Mouse (Mus musculus) embryo, embryonic 11.5 days (tissue): ENCODE results near the gene Ncln.
A peak's percentile ranks its signal among the peaks of the same experiment; 100 is the strongest.

ENCODE experiments used
- DNase-seq: peaks from one replicate; pipeline ENCODE4 v3.0.0-alpha.2; 2012; ENCODE audit warnings: low read depth, low spot score

Ncln gene

DNA sequence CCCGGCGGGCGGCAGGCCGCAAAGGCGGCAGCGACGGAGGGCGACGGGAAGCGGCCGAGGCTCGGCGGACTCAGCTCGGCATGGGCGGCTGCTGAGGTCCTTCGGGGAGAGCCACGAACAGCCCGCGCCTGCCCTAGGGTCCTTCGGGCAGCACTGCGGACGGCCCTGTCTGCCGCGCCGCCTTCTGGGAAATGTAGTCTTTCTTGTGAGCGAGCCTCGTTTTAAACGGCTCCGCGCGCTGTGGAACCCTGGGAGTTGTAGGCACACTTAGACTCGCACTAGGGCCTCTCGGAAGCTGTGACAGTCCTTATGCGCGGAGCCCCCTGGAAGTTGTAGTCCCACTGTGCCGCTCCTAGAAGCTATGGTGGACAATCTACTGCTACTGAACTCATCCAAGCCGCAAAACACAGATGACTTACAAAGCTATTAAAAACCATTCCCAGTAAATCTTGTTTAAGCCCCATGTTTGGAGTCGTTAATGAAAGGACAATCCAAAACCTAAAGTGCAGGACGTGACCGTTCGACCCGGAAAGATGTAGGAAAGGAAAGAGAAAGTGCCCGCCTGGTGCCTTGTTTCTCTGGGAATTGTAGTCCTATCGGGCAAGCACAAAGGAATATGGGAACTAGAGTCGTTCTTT is at the start of gene Ncln:
TSS of gene Ncln (minus strand) at position 129 of the 638 bp plus-strand sequence.
- peak; percentile 98 for DNase-seq

DNA sequence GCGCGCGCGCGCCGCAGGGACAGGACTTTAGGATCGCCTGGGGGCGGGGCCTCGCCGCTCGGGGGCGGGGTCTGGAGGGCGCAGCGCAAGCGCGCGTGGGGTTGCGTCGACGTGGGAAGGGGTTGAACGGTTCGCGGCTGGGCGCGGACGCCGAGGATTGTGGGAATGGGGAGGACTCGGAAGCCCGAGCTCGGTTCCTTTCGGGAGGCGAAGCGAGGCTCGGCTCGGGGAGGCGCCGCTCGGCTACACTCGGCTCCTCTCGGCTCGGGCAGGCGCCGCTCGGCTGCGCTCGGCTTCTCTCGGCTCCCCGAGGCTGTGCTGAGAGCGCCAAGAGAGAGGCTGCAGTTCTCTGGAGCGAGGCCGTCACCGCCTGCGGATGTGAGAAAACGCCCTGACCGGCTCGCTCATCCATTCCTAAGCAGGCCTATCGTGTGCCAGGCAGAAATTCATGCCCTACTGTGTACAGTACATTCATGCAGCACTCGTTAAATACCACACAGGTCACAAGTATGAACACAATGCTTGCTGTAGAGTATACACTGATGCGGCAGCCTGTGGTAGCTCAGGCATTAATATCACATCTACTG is 49.1 kb upstream of the Ncln start, which contains the start of gene Gna11:
TSS of gene Gna11 (minus strand) at position 30 of the 587 bp plus-strand sequence.
- peak; percentile 99 for DNase-seq

DNA sequence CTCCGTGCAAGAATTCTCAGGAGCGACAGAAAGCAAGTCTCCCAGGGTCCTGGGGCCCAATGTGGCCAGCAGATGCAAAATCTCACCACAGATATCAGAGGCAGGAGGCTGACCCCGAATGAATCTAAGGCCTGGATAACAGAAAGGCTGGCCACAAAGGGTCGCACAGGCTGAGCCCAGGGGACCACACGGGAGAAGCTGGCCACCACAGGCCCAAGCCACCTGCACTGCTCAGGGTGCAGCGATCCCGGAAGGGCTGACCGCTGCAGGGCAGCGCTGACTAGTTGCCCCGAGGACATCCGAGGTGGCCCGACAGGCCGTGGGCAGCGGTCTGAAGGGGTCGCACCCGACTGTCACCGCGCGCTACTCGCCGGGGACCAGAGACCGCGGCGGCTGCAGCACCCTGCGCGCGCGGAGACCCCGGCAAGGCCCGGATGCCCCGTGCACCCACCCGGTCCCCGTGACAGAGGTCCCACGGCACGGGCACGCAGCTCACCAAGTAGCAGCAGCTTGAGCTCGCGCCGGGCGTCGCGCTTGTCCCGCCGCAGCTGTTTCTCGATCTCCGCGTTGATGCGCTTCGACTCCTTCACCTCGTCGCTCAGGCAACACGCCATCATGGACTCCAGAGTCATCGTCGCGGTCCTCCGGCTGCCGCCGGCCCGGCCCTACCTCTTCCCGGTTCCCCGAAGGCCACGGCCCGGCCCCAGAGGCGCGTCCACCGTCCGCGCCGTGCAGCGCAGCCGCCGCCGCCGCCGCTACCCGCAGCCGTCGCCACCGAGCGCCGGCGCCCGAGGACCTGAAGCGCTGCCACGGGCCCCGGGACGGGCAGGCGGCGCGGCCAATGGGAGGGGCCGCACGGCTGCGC is 48.3 kb upstream of the Ncln start:
- no peak for DNase-seq

DNA sequence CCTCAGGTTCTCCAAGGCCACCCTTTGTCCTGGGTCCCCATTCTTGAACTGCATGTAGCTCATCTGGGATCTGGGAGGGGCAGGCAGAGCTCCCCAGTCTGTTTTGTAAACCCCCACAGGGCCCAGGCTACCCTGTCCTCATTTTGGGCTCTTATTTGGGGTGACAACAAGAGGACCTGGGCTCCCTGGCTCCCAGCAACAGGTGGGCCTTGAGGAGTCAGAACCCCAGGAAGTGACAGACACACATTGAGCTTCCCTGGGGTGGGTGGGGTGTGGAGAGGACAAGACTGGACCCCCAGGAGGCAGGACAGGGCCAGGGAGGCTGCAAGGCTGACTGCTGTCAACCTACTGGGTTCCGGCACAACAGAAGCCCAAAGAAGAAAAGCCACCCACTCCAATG is 47.4 kb upstream of the Ncln start:
- DNase-seq: no peak

DNA sequence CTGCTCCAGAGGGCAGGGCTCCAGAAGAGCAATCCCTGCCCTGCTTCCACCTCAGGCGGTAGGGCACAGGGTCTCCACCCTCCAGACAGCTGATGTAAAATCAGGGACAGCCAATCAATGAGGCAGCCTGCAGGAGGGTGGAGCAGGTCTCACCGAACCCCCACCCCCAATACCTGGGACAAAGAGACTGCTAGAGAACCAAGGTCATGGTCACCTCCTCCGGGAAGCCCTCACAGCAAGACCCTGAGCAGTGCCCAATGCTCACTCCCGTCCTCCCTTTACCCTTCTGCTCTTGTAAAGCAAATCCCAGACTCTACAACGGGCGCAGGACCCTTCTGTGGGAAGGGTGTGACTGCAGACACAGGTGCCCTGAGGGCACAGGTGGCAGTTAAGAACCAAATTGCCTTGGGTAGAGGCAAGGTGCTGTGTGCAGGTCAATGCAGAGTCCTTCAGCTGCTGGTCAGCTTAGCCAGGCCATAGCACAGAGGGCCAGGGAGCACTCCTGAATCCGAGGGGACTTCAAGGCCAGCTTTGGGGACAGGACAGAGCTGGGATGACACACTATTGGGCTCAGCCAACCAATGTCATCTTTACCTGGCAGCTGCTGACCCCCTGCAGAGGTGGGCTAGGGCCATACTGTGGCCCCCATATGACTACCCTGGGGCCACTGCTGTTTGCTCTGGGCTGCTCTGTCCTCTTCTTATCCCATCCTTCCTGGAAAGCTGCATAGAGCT is 46.7 kb upstream of the Ncln start:
- no peak for DNase-seq

DNA sequence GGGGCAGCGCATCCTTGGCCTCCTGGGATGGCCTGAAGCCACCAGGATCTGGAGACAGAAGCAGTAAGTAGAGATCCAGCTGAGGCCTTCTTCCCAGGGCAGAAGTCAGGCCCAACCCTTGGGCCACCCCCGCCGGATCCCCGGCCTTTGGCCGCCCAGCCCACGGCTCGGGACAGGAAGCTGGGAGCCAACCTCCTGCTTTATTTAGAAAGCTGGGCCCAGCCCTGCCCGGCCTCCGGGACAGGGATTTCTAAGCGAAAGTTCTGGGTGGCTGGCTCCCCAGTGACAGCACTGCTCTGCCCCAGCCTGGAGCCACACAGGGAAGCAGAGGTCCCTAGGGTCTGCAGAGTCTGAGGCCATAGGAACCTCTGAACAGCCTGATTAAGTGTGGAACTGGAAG is 45.6 kb upstream of the Ncln start:
- no peak for DNase-seq

DNA sequence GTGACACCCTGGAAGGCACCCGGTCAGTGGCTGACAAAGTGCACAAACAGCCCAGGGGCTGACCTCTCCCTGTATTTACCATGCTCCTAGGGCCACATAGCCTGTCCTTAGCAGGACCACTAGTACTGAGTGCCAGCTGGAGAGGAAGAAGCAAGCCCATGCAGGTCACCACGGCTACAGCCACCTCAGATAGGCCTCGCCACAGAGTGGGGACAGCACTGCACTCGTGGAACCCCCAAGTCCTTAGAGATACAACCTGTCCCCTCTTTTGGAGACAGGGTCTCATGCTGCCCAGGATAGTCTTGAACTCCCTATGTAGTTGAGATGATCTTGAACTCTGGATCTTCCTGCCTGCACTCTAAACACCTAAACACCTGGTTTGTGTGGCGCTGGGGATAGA is 45.2 kb upstream of the Ncln start:
- DNase-seq: no peak

DNA sequence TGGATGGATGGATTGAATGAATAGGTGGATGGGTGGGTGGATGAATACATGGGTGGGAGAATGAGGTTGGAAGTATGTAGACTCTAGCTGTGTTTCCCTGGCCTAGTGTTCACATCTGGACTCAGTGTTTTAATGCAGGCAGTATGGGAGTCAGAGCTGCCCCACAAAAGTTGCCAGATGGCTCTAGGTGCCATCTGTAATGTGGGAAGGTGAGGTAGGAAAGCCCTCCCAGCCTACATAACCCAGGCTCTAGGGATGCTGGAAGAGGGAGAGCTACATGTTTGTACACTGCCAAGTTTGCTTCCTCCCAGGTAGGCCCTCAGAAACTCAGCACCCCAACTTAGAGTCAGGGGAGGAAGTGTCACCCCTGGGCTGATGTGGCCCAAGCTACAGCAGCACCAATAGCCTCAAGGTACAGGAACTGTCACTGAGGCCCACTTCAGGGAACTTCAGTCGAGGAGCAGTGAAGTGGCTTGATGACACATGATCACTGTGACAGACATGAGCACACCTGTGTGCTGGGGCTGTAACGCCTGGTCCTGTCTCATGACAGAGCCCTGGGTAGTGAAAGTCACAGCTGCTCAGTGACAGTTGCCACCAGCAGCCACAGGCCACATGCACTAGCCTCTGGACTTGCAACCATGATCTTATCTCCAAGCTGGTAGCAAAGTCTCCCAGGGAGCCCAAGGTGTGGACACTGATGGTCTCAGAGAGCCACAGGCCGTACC is 42.3 kb upstream of the Ncln start:
- DNase-seq: no peak

DNA sequence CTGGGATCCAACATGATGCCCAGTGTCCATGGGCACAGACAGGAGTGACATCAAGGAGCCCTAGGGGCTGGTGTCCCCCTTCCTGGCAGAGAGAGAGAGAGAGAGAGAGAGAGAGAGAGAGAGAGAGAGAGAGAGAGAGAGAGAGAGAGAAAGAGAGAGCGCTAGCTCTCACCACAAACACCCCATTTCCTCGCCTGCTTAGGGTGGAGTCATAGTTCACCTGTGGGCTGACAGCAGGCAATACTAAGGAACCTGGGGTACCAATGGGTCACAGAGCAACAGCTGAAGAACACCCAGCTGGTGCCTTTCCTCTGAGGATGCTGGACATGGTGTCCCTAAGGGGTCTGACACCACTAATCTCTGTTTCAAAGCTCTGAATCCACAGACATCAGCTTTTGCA is 41.2 kb upstream of the Ncln start:
- DNase-seq: no peak

DNA sequence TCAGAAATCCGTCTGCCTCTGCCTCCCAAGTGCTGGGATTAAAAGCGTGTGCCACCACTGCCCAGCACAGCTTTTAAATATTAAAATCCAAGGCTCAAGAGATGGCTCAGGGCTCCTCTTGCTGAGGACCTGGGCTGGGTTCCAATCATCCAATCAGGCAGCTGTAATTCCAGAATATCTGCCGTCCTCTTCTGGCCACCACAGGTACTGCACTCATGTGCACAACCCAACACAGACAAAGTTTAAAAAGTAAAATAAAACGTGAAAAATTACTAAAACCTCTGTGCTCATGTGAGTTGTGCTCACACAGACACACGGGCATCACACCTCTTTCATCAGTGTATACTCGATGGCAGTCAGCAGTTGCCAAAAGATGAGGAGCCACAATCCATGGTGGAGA is 40.5 kb upstream of the Ncln start:
- no peak for DNase-seq

DNA sequence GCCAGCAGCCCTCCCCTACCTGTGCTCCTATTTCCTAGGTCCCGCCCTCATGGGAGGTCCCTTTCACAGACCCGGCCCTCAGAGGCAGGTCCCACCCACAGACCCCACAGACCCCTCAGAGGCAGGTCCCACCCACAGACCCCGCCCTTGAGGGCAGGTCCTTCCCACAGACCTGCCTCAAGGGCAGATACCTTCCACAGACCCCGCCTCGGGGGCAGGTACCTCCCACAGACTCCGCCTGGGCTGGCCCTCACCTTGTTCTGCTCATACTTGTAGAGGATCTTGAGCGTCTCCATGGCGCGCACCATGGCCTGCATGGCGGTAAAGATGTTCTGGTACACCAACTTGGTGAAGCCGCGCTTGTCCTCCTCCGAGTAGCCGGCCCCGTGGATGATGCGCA is 38.6 kb upstream of the Ncln start:
- DNase-seq: no peak

DNA sequence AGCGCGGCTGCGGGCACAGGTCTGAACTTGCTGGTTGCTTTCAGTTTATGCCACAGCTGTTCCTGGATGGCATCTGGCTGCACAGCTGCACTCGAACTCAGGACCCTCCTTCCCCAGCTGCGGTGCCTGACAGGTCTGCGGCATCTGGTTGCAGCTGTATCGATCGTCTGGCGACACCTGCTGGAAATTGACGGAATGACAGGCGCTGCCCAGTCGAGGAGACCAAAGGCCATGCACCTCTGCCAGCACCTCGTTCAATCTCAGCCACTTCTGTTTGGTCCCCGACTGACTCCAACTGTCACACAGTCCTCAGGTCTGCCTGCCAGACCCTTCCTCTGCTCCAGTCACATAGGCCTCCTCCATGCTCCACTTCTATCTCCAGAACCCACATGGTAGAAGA is 30.6 kb upstream of the Ncln start:
- peak; percentile 39 for DNase-seq

DNA sequence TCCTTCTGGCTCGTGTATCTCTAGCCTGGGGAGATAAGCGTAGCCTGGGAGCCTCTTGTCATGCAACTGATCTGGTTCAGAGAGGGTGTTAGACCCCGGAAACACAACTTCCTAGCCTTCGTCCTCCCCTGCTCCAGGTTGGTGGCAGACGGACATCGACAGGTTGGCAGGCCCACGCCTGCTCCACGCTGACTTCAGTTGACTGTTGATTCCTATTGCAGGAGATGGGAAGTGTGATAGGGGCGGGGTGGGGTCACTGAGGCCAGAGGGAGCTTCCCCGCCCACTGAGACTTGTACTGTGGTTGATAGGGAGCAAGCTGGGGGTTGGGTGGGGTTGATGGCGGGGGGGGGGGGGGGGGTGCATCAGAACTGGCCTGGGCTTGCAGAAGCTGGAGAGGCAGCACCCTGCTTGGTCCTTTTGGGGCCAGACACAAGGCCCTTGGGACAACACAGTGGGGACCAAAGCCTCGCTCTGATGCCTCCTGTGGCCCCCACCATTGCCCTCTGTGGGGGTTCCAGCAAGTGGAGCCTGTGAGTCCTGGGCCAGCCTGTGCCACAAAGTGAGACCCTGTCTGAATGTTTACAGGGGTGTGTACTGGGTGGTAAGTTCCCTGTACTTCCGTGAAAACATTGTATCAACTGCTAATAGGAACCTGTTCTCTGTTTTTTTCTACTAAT is 29.0 kb upstream of the Ncln start:
- DNase-seq: no peak

DNA sequence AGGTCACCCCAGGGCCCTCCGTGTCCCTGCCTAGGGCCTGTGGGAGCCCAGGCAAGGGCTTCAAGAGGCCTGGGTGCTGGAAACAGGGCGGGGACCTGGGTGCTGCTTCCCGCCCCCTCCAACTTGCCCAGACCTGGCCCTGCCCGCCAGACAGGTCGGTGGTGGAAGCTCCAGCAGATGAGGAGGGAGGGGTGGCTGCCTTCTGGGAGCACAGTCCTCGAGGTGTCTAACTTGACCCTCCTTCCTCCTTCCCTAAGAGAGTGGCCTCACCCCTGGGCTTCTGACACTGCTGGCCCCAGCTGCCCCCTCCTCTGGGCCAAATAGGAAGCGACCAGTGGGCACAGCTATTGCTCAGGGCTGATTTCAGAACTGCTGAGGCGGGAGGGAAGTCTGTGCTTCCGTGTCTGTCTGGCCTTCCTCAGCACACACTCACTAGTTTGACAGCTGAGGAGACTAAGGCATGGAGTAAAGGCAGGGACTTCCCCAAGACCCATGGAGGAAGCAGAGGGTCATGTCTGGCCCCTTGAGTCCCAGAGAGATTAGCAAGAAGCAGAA is 27.9 kb upstream of the Ncln start, which contains the start of gene Gna15:
TSS of gene Gna15 (minus strand) at position 175 of the 555 bp plus-strand sequence.
- no peak for DNase-seq

DNA sequence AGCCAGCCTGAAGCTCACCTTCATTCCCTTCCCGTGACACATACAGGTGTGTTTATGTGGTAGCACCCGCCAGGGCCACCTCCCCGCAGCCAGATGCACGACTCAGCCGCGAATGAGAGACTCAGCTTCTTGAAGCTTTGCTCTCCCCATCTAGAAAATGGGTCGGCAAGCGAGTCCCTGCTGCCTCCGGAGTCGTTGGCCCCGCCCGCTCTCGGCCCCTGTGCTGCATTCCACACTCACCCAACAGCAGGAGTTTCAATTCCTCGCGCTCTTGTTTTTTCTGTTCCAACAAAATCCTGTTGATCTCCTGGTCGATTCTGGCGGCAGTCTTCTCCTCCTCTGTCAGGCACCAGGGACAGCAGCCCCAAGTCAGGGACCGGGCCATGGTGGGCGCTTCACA is 27.4 kb upstream of the Ncln start:
- DNase-seq: no peak

DNA sequence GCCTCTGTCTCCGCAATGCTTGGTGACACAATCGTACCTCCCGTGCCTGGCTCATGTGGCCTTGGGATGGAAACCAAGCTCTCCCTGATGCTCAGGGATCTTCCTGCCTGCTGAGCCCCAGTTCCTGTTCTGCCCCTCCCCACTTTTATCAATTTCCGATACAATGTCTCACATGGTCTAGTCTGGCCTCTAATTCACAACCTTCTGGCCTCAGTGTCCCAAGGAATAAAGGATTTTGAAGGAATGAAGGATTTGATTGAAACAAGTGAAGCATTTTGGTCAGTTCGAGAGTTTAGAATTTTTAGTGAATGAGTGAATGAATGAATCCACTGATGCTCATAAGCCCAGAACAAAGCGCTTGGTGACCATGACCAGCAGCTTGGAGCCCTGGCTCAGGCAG is 26.9 kb upstream of the Ncln start:
- no peak for DNase-seq

DNA sequence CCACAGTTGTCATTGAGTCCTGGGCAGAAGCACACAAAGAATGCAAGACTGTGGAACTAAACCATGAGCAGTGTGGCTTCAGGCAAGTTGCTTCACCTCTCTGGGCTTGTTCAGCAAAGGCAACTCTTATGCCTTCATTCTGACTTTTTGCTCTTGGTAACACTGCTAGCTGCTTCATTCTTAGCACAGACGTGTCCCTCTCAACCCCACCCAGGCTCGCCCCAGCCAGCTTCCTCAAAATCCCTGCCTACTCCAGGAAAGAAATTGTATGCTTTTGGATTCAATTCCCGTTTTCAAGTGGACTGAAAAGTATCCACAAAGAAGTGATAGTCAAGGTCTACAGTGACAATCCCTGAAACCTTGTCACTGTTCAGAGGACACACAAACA is 23.8 kb upstream of the Ncln start:
- no peak for DNase-seq

DNA sequence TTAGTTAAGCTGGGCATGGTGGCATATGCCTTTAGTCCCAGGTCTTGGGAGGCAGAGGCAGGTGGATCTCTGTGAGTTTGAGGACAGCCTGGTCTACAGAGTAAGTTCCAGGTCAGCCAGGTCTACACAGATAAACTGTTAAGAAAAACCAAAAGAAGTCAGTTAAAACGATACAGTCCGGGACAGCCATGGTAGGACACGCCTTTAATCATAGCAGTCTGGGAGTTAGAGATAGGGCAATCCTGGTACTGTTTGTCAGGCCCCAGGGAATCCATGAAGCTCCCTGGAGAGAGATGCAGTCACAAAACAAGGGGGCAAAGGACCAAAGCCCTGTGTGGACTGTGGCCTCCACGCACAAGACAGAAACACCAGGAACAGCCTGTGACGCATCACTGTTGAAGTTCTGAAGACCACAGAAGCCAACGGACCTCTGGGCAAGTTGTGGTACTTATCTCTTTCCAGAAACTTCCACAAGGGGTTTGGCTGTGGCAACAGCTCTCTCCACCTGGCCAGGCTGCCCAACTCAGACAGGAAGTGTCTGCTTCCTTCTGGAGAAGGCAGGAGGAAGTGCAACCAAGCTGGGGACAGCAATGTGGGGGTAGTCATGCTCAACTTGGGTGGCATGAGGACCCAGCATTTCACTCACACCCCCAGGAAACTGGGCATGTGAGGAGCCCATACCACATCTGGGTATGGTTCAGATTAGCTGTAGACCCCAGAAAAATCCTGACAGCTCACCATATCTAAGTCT is 23.2 kb upstream of the Ncln start:
- no peak for DNase-seq

DNA sequence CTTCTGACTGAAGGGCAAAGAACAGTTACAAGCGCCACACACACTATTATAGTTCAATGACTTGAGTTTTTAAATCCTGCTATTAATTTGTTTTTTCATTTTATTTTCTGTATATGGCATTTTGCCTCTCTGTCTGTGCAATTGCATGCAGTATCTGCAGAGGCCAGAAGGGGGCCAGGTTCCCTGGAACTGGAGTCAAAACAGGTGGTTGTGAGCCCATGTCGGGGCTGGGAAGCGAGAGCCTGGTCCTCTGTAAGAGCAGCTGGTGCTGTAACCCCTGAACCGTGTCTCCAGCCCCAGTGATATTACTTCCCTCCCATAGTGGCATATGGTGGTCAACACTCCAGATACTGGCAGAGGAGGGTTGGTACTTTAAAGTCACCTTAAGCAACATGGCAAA is 22.4 kb upstream of the Ncln start:
- peak; percentile 49 for DNase-seq

DNA sequence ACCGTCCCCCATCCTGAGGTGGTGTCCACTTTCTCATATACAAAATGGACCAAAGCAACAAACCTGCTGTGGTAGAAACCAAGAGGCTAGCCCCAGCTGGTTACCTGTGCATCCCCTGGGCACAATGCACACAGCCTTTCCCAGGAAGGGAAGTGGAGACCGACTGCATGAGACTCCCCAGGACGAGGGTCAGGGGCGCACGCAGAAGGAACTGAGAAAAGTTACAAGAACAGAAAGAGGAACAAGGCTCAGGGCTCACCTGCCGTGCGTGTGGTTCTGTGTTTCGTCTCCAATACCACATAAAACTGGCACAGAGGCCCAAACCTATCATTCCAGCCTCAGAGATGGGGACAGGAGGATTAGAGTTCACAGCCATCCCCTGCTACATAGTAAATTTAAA is 21.0 kb upstream of the Ncln start:
- DNase-seq: no peak
